Mouse (Mus musculus) CH12.LX (cell line): Measurements from ENCODE around the gene Dkk3.

Experiments
- CTCF ChIP-seq, 2 experiments: IDR thresholded peaks in 1 of 2; conservative IDR thresholded peaks in 1 of 2; 2 replicates each; pipeline ENCODE4 v1.5.1; 2011 to 2012; ENCODE audit warnings: low read depth in 2 of 2, low read length in 2 of 2, improper control_type of control experiment in 1 of 2, inconsistent platforms in 1 of 2, mild to moderate bottlenecking in 1 of 2, moderate library complexity in 1 of 2
- E2F4 ChIP-seq: IDR thresholded peaks from 2 replicates; pipeline ENCODE4 v1.6.1; 2011; ENCODE audit warnings: low read depth, low read length, improper control_type of control experiment; ENCODE audit not compliant: insufficient replicate concordance
- HCFC1 ChIP-seq: IDR thresholded peaks from 2 replicates; pipeline ENCODE4 v1.6.1; 2012; ENCODE audit warnings: low read depth, mild to moderate bottlenecking, inconsistent platforms, low read length, improper control_type of control experiment
- RCOR1 ChIP-seq: conservative IDR thresholded peaks from 2 replicates; pipeline ENCODE4 v1.6.1; 2012; ENCODE audit warnings: low read depth, mild to moderate bottlenecking, inconsistent platforms, low read length, improper control_type of control experiment
- TCF12 ChIP-seq: IDR thresholded peaks from 2 replicates; pipeline ENCODE4 v1.6.1; 2014; ENCODE audit warnings: low read depth, mild to moderate bottlenecking, inconsistent platforms, low read length, improper control_type of control experiment

DNA sequence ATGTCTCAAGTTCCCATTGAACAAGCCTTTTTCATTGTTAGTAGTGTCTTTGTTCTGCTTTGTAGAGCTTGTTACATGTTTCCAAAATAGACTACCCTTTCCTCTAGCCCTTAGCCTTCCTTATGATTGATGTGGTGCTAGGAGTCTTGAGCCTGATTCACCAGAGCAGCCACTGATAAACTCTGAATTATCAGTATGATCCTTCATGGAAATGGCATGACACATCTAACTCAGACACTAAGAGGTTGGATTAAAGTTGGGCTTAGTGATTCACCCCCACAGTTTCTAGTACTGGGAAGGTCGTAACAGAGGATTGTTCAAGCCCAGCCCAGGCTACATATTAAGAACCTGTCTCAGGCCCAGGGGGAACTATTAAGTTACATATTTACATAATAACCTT is 76.2 kb downstream of the Dkk3 start:
- TF ChIP-seq E2F4 = no peak
- TF ChIP-seq TCF12 = no peak
- no peak for TF ChIP-seq CTCF (conservative IDR thresholded peaks at IDR 0.05 in 1 of 2, IDR thresholded peaks at IDR 0.05 in 1 of 2; ENCODE audit: low read depth in 2 of 2, low read length in 2 of 2)
- no peak for TF ChIP-seq RCOR1
- TF ChIP-seq HCFC1 = no peak
